Mouse (Mus musculus) small intestine, adult 2 months (tissue): Measurements from ENCODE around the gene Slc9a3. TPM values are rescaled to one million over a fixed set of nuclear protein-coding genes. Genes with fewer than 3 reads are reported as not detected.

Experiments used
- H3K27ac ChIP-seq: fragments of 200-500 bp; 2 replicates; pipeline ENCODE4 v1.5.1; 2012; ENCODE audit warnings: low read depth, low read length, control low read depth, inconsistent platforms; ENCODE audit not compliant: insufficient read depth
- H3K27me3 ChIP-seq: fragments of 200-500 bp; 2 replicates; pipeline ENCODE4 v1.6.1; 2012; ENCODE audit warnings: mild to moderate bottlenecking, moderate library complexity, low read length, inconsistent platforms; ENCODE audit not compliant: control insufficient read depth, insufficient read depth
- H3K36me3 ChIP-seq: fragments of 200-500 bp; 2 replicates; pipeline ENCODE4 v1.6.1; 2012; ENCODE audit warnings: mild to moderate bottlenecking, low read length, control low read depth, inconsistent platforms; ENCODE audit not compliant: control insufficient read depth, insufficient read depth
- H3K4me1 ChIP-seq: fragments of 200-500 bp; 2 replicates; pipeline ENCODE4 v1.6.1; 2012; ENCODE audit warnings: low read length, inconsistent platforms, mixed read lengths; ENCODE audit not compliant: control insufficient read depth, insufficient read depth, insufficient read length
- H3K4me3 ChIP-seq: fragments of 200-500 bp; 2 replicates; pipeline ENCODE4 v1.5.1; 2012; ENCODE audit warnings: low read depth, mild to moderate bottlenecking, control low read depth, inconsistent platforms, low read length, moderate library complexity
- CTCF ChIP-seq: fragments of 200-500 bp; IDR thresholded peaks from 2 replicates; pipeline ENCODE4 v1.5.1; 2012; ENCODE audit warnings: low read depth, mild to moderate bottlenecking, control low read depth, inconsistent platforms, low read length, moderate library complexity, mixed read lengths; ENCODE audit not compliant: insufficient replicate concordance, insufficient read length; ENCODE audit errors: extremely low read depth
- POLR2A ChIP-seq: fragments of 200-500 bp; IDR thresholded peaks from 2 replicates; pipeline ENCODE4 v1.6.1; 2012; ENCODE audit warnings: low read depth, mild to moderate bottlenecking, control low read depth, inconsistent platforms, low read length, moderate library complexity
- WGBS: fragments of 180-500 bp; shearing (Covaris S2); methylation state at CpG from one replicate; pipeline ENCODE4 v1.1.7; 2018; 5-methylcytosine and 5-hydroxymethylcytosine counted together
- polyA plus RNA-seq: library from polyadenylated mRNA; depleted of rRNA; stranded (reverse); fragments of >200 nt; gene quantifications from 2 replicates; pipeline ENCODE4 v1.2.3, GENCODE M21; 2012

Gene Slc9a3
- polyA plus RNA-seq, 1 experiment: 93.4 TPM

DNA sequence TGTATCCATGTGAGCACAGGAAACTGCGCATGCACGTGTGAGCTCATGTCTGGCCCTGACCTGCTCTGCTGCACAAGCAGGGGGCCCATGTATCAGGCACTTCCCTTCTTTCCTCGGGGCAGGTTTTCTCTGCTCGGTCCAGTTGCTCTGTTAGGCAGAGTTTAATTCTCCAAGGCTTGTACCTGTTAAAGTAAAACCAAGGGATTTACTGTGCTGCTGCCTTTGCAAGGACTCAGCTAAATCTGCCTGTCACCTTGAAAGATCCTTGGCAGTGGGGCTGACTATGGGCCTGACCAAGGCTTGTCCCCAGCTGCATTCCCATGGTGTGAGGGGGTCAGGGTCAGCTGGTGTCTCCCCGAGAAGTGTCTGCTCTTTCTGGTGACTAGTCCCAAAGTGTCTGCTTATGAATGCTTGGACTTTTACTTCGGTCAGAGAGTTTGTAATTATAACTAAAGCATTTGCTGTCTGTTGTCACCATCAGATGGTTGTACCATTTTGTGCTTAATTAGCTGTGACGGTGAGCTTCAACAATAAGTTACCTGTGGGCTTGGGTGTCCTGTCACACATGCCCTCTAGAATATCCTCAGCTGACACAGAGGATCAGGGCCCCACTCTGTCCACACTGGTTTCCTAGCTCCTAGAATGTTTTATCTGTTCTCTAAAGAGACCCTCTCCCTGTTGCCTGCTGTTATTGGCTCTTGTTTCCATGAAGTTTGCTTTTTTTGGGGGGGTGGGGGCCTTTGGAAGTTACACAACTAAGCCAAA is 23.0 kb downstream of the Slc9a3 start:
- 83% methylated on average over 7 of the region's 7 CpGs for WGBS
- Histone ChIP-seq H3K27ac (no peak overlapping the region), H3K4me3 (no peak overlapping the region), H3K27me3 (no peaks in the 10 kb centered on the region), H3K36me3 (no peaks in the 10 kb centered on the region; the same call in 1 of the 2 replicates), H3K4me1 (peaks cover 26% of the 10 kb centered on the region)
- no peak for TF ChIP-seq CTCF
- TF ChIP-seq POLR2A: no peak

DNA sequence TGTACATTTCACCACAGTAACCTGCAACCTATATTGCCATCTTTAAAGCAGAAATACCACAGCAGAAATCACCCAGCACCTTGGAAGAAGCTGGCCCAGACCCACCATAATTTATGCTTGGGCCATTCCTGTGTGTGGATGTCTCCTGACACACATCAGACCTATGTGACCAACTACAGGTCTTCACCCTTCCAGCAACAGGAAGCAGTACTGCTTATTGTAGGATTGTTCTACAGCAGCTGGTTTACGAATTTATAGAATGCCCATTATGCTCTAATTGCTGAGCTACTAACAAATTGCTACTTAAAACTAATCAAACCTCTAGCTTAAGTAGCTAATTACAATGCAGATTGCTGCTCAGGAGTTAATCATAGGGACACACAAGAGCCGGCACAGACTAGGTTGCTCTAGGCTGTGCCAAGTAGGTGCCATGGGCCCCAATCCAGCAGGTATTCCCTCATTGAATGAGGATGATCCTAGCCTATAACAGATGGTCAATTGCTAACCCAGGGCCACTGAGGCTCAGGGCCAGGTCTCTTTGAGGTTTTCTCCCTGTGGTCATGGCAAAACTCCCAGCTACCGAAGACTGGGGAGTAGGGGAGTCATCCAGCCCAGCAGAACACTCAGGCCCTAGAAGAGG is 24.8 kb downstream of the Slc9a3 start:
- peaks cover 10% of the 10 kb centered on the region for H3K4me1 ChIP-seq
- H3K4me3 ChIP-seq: no peak overlapping the region
- H3K27ac ChIP-seq: 0 out of 2 replicates have a peak overlapping the region, but pooled peaks have one; percentile 15
- peaks cover 2% of the 10 kb centered on the region; the same call in 1 of the 2 replicates for H3K36me3 ChIP-seq
- 82% methylated on average over 3 of the region's 3 CpGs for WGBS
- H3K27me3 ChIP-seq: no peaks in the 10 kb centered on the region
- TF ChIP-seq POLR2A (no peak), CTCF (no peak)

DNA sequence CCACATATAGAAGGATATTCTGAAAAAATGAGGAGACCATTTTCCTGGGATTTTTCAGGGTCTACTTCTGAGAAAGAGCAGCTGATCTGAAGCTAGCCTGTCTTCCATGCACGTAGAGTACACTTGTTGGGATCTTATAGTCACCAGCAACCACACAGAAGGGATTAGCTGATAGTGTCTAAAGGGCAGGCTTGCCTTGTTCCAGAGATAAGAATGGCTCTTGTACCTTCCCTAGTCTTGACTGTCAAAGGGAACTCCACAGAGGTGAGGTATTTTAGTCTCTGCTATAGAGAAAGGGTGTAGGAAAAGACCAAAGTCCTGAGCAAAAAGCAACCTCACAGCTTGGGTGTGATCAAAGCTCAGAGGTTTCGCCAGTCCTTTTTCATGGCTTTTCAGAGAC is 26.1 kb downstream of the Slc9a3 start:
- 34% methylated on average over 2 of the region's 2 CpGs for WGBS
- Histone ChIP-seq H3K4me3 (no peak overlapping the region), H3K27me3 (no peaks in the 10 kb centered on the region), H3K27ac (peak overlapping the region; percentile 60), H3K4me1 (peaks cover 10% of the 10 kb centered on the region), H3K36me3 (peaks cover 5% of the 10 kb centered on the region)
- TF ChIP-seq CTCF (no peak), POLR2A (no peak)

DNA sequence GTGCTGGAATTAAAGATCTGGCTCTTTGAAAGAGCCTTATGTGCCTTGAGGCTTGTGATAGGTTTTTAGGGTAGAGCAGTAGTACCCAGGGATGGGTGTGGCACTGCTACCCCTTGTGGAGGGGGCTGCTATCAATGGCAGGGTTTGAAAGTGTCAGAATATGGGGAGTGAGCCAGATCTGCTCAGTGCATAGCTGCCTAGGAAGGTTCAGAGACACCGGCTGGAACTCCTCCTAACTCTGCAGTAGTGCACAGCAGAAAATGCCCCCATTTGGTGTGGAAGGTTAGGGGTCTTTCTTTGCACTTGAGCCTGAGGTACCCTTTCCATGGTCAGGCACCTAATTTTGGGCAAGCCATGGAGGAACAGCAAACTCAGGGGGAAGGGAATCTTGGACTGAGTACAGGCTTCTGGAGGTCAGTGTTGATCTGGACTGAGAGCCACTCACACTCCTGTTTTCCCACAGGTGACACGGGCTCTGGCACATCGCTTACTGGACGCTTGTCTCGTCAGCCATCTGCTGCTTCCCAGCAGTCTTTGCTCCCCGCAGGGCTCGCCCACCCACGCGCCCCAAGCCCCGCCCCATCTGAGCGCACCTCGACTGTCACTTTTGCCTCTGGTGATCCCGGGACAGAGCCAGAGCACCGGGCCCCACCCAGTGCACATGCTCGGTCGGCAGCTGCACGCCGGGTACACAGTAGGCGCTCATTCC is 45.2 kb downstream of the Slc9a3 start:
- WGBS: 5% methylated on average over 19 of the region's 19 CpGs
- no peak overlapping the region for H3K27ac ChIP-seq
- TF ChIP-seq POLR2A: no peak
- TF ChIP-seq CTCF: no peak

DNA sequence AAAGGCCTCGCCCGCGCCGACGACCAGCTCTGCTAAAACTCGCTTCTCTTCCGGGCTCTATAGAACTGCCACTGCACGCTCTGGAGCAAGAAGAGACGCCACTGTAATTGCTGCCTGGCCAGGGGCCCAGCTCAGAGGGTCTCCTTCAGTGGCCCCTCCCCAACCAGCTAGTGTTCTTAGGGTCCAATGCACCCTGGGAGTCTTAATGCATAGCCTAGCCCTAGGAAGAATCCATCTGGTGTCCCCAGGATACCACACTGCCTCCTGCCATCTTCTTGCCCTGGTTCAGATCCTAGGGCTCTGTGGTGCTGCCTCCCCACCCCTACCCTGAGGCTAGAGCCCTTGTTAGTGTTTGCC is 45.8 kb downstream of the Slc9a3 start:
- peaks cover 52% of the 10 kb centered on the region for H3K36me3 ChIP-seq
- 3% methylated on average over 9 of the region's 9 CpGs for WGBS
- H3K4me1 ChIP-seq: peaks cover 9% of the 10 kb centered on the region
- H3K27me3 ChIP-seq: no peaks in the 10 kb centered on the region
- H3K4me3 ChIP-seq: peak overlapping the region; percentile 67
- no peak overlapping the region for H3K27ac ChIP-seq
- TF ChIP-seq POLR2A (no peak), CTCF (no peak)

More for the DNA sequence above, 45.2 kb downstream of the Slc9a3 start:
- Histone ChIP-seq H3K4me1 (peaks cover 9% of the 10 kb centered on the region), H3K4me3 (peak overlapping the region; percentile 67), H3K36me3 (peaks cover 50% of the 10 kb centered on the region), H3K27me3 (no peaks in the 10 kb centered on the region)

DNA sequence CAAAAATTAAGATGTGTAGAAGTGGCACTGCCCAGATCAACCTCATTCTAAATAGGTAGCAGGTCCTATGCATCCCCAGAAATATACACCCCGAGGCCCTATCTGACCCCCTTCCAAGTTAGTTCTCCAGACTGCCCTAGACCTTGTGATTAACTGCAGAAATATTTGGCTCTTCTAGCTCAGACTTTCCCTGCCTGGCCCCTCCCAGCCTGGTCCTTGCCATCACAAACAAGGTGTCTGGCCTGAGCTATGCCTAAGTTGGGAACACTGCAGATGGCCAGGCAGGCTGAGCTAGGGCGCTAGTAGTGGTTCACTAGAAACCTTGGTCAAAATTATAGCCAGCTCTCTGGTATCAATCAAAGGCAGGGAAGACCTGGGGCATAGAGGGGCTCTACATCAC is 46.2 kb downstream of the Slc9a3 start:
- no peak overlapping the region for H3K27ac ChIP-seq
- peaks cover 9% of the 10 kb centered on the region for H3K4me1 ChIP-seq
- TF ChIP-seq POLR2A: no peak
- TF ChIP-seq CTCF: no peak
- WGBS: 83% methylated on average over 2 of the region's 2 CpGs
- no peak overlapping the region for H3K4me3 ChIP-seq
- H3K27me3 ChIP-seq: no peaks in the 10 kb centered on the region
- peaks cover 51% of the 10 kb centered on the region for H3K36me3 ChIP-seq
